Mouse (Mus musculus): ENCODE data around the gene Stra6. TPM values are rescaled to one million over a fixed set of nuclear protein-coding genes. Genes with fewer than 3 reads are reported as not detected.

The Stra6 gene
- total and polyA plus RNA-seq, 3 experiments, result 0.08 to 0.09 (median 0.08) TPM

Other genes starting within 250 kb of the Stra6 start
- 33.4 and 33.8 TPM in 2 replicates for gene Arid3b, start 227.0 kb upstream of the Stra6 start, total RNA-seq (2012; rRNA removed)
- 14.2 and 16.7 TPM in 2 replicates for gene Arid3b, start 227.0 kb upstream of the Stra6 start, total RNA-seq (2014; rRNA removed)
- gene Arid3b, start 227.0 kb upstream of the Stra6 start, polyA plus RNA-seq (2012; ENCODE audit: insufficient read length, low read depth), result 75.9 and 105 TPM in 2 replicates
- gene Ubl7, start 152.8 kb upstream of the Stra6 start, total RNA-seq (2012; rRNA removed), result 31.2 and 37.3 TPM in 2 replicates
- 19.9 and 24.7 TPM in 2 replicates for gene Ubl7, start 152.8 kb upstream of the Stra6 start, total RNA-seq (2014; rRNA removed)
- gene Ubl7, start 152.8 kb upstream of the Stra6 start, polyA plus RNA-seq (2012; ENCODE audit: insufficient read length, low read depth), result 73.3 and 81.1 TPM in 2 replicates
- 113 and 181 TPM in 2 replicates for gene Sema7a, start 123.7 kb upstream of the Stra6 start, total RNA-seq (2012; rRNA removed)
- 78.2 and 88.6 TPM in 2 replicates for gene Sema7a, start 123.7 kb upstream of the Stra6 start, total RNA-seq (2014; rRNA removed)
- 81.9 and 89.4 TPM in 2 replicates for gene Sema7a, start 123.7 kb upstream of the Stra6 start, polyA plus RNA-seq (2012; ENCODE audit: insufficient read length, low read depth)
- 2.6 and 4.6 TPM in 2 replicates for gene Cyp11a1, start 57.4 kb upstream of the Stra6 start, total RNA-seq (2012; rRNA removed)
- 8.3 and 9.0 TPM in 2 replicates for gene Cyp11a1, start 57.4 kb upstream of the Stra6 start, total RNA-seq (2014; rRNA removed)
- 12.1 and 12.8 TPM in 2 replicates for gene Cyp11a1, start 57.4 kb upstream of the Stra6 start, polyA plus RNA-seq (2012; ENCODE audit: insufficient read length, low read depth)
- not detected in 2 replicates for gene Ccdc33, start 55.0 kb downstream of the Stra6 start, total RNA-seq (2012; rRNA removed)
- 0.21 TPM in 1 of 2 replicates, not detected in the other for gene Ccdc33, start 55.0 kb downstream of the Stra6 start, total RNA-seq (2014; rRNA removed)
- 0.27 and 1.0 TPM in 2 replicates for gene Ccdc33, start 55.0 kb downstream of the Stra6 start, polyA plus RNA-seq (2012; ENCODE audit: insufficient read length, low read depth)
- not detected in 2 replicates for gene Islr, start 140.5 kb downstream of the Stra6 start, total RNA-seq (2012; rRNA removed)
- gene Islr, start 140.5 kb downstream of the Stra6 start, total RNA-seq (2014; rRNA removed), result not detected in 2 replicates
- gene Islr, start 140.5 kb downstream of the Stra6 start, polyA plus RNA-seq (2012; ENCODE audit: insufficient read length, low read depth), result not detected in 2 replicates
- gene Islr2, start 140.5 kb downstream of the Stra6 start, total RNA-seq (2012; rRNA removed), result not detected in 2 replicates
- not detected in 2 replicates for gene Islr2, start 140.5 kb downstream of the Stra6 start, total RNA-seq (2014; rRNA removed)
- 0.35 TPM in 1 of 2 replicates, not detected in the other for gene Islr2, start 140.5 kb downstream of the Stra6 start, polyA plus RNA-seq (2012; ENCODE audit: insufficient read length, low read depth)
- gene Pml, start 186.0 kb downstream of the Stra6 start, total RNA-seq (2012; rRNA removed), result 21.2 and 26.6 TPM in 2 replicates
- gene Pml, start 186.0 kb downstream of the Stra6 start, total RNA-seq (2014; rRNA removed), result 6.4 and 8.3 TPM in 2 replicates
- 54.1 and 56.9 TPM in 2 replicates for gene Pml, start 186.0 kb downstream of the Stra6 start, polyA plus RNA-seq (2012; ENCODE audit: insufficient read length, low read depth)
- gene Stoml1, start 189.4 kb downstream of the Stra6 start, total RNA-seq (2012; rRNA removed), result 40.7 and 41.1 TPM in 2 replicates
- gene Stoml1, start 189.4 kb downstream of the Stra6 start, total RNA-seq (2014; rRNA removed), result 35.3 and 35.4 TPM in 2 replicates
- gene Stoml1, start 189.4 kb downstream of the Stra6 start, polyA plus RNA-seq (2012; ENCODE audit: insufficient read length, low read depth), result 34.0 and 35.4 TPM in 2 replicates
- gene Loxl1, start 249.4 kb downstream of the Stra6 start, total RNA-seq (2012; rRNA removed), result not detected in 2 replicates
- not detected in 2 replicates for gene Loxl1, start 249.4 kb downstream of the Stra6 start, total RNA-seq (2014; rRNA removed)
- gene Loxl1, start 249.4 kb downstream of the Stra6 start, polyA plus RNA-seq (2012; ENCODE audit: insufficient read length, low read depth), result not detected in 2 replicates

All from CH12.LX (cell line).